Mouse (Mus musculus) C2C12 (cell line): ENCODE measurements around the gene Arhgap23. TPM values are rescaled to one million over a fixed set of nuclear protein-coding genes. Genes with fewer than 3 reads are reported as not detected.

Source experiments
- H3K27me3 ChIP-seq: one replicate; pipeline ENCODE4 v1.6.1; 2011; ENCODE audit not compliant: control insufficient read depth, insufficient read depth, insufficient read length
- H3K36me3 ChIP-seq: one replicate; pipeline ENCODE4 v1.6.1; 2011; ENCODE audit not compliant: control insufficient read depth, insufficient read depth
- H3K4me3 ChIP-seq: one replicate; pipeline ENCODE4 v1.5.1; 2011; ENCODE audit warnings: mild to moderate bottlenecking, control low read depth; ENCODE audit not compliant: poor library complexity, insufficient read depth, severe bottlenecking
- H3K79me2 ChIP-seq: one replicate; pipeline ENCODE4 v1.6.1; 2011; ENCODE audit not compliant: control insufficient read depth, insufficient read depth
- H3K79me3 ChIP-seq: one replicate; pipeline ENCODE4 v1.6.1; 2011; ENCODE audit warnings: low read depth, control low read depth
- H3ac ChIP-seq: one replicate; pipeline ENCODE3; 2011; ENCODE audit warnings: low read depth; ENCODE audit not compliant: control insufficient read depth, insufficient read length
- CEBPB ChIP-seq: IDR thresholded peaks from one replicate; pipeline ENCODE4 v1.6.1; 2011; ENCODE audit warnings: low read depth, mild to moderate bottlenecking, control low read depth, moderate library complexity
- CTCF ChIP-seq: IDR thresholded peaks from one replicate; pipeline ENCODE4 v1.5.1; 2011; ENCODE audit not compliant: control insufficient read depth, insufficient read depth, insufficient read length
- FOSL1 ChIP-seq: IDR thresholded peaks from one replicate; pipeline ENCODE4 v1.8.0; 2011; ENCODE audit warnings: mild to moderate bottlenecking, low read length; ENCODE audit not compliant: poor library complexity, insufficient read depth, severe bottlenecking
- MAX ChIP-seq: IDR thresholded peaks from one replicate; pipeline ENCODE4 v1.6.1; 2011; ENCODE audit warnings: mild to moderate bottlenecking, control low read depth
- MYOD1 ChIP-seq: IDR thresholded peaks from one replicate; pipeline ENCODE4 v1.6.1; 2011; ENCODE audit warnings: low read depth; ENCODE audit not compliant: control insufficient read depth, insufficient read length
- MYOG ChIP-seq: IDR thresholded peaks from one replicate; pipeline ENCODE4 v1.6.1; 2011; ENCODE audit not compliant: control insufficient read depth, insufficient read length; ENCODE audit errors: extremely low read depth
- USF1 ChIP-seq: IDR thresholded peaks from one replicate; pipeline ENCODE4 v1.6.1; 2011; ENCODE audit warnings: low read depth, mild to moderate bottlenecking, control low read depth, moderate library complexity
- polyA plus RNA-seq: library from polyadenylated mRNA; unstranded; fragments of >200 nt; fragmentation: generic; extraction: Trizol; gene quantifications from one replicate; pipeline ENCODE4 v1.2.1, GENCODE M21; 2012; ENCODE audit warnings: missing spikeins

Gene Arhgap23
- polyA plus RNA-seq, 1 experiment: 23.9 TPM

DNA sequence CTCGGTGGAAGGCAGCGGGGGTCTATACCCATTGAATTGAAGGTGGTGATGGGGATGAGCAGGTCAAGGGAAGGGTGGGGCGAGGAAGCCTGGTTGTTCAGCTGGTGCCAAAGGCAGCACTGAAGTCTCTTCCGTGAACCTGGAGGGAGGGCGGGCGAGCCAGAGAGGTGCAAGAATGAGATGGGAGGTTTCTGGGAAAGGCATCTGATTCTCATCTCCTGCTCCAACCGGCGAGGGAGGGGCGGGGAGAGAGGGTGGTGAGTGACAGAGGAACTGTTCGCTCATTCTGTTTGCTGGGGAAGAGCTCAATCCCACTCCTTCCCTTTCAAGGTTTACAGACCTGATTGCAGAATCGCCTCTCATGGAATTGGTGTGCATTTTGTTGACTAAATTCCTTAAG lies 21.7 kb upstream of the Arhgap23 start:
- no peaks in the 10 kb centered on the region for H3K79me3 ChIP-seq

DNA sequence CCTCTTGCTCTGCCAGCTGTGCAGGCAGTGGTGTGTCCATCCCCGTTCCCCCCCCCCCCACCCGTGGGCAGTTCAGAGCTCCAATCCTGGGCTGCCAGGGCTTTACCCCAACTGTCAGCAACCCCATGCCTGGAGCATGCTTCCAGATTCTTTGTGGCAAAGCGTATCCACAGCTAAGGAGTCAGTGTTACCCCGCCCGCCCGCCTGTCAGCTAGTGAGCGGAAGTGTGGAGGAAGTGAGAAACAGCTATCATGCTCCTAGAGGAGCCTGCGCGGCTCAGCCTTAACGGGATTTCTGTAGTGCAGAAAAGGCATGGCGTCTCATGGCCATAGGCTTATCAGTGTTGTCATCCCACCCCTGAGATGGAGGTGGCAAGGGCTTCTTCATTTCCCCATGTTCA lies 21.2 kb upstream of the Arhgap23 start:
- Histone ChIP-seq H3K36me3 (peaks cover 43% of the 10 kb centered on the region), H3K79me3 (no peaks in the 10 kb centered on the region), H3K4me3 (no peak overlapping the region), H3ac (no peak overlapping the region), H3K79me2 (no peaks in the 10 kb centered on the region), H3K27me3 (no peaks in the 10 kb centered on the region)
- TF ChIP-seq USF1 (no peak), CEBPB (no peak), MAX (no peak), MYOG (no peak)

More for the DNA sequence above, 21.7 kb upstream of the Arhgap23 start:
- Histone ChIP-seq H3ac (no peak overlapping the region), H3K79me2 (no peaks in the 10 kb centered on the region), H3K36me3 (peaks cover 43% of the 10 kb centered on the region), H3K27me3 (no peaks in the 10 kb centered on the region), H3K4me3 (no peak overlapping the region)
- TF ChIP-seq MAX (no peak), CTCF (no peak), MYOG (no peak), CEBPB (no peak), FOSL1 (no peak), MYOD1 (no peak), USF1 (no peak)

DNA sequence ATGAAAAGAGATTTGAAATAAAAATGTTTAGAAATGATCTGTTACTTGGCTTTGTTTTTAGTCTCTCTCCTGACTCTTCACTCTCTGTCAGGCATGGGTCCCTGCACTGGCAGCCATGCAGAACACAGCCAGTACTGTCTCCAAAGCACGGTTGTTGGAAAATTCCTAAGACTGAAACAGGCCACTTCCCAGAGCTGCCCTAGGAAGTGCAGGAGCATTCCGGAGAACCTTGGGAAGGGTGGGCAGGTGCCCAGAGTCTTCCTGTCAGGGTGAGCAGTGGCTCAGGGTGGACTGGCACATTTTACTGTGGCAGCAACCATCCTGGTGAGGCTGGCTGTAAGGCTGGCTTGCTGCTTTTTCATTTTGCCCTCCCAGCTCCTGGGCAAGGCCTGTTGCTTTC lies 16.8 kb upstream of the Arhgap23 start:
- TF ChIP-seq MYOG (no peak), CEBPB (no peak), MAX (no peak)
- Histone ChIP-seq H3K4me3 (no peak overlapping the region), H3ac (no peak overlapping the region), H3K27me3 (no peaks in the 10 kb centered on the region), H3K79me2 (no peaks in the 10 kb centered on the region), H3K79me3 (no peaks in the 10 kb centered on the region), H3K36me3 (peaks cover 3% of the 10 kb centered on the region)

DNA sequence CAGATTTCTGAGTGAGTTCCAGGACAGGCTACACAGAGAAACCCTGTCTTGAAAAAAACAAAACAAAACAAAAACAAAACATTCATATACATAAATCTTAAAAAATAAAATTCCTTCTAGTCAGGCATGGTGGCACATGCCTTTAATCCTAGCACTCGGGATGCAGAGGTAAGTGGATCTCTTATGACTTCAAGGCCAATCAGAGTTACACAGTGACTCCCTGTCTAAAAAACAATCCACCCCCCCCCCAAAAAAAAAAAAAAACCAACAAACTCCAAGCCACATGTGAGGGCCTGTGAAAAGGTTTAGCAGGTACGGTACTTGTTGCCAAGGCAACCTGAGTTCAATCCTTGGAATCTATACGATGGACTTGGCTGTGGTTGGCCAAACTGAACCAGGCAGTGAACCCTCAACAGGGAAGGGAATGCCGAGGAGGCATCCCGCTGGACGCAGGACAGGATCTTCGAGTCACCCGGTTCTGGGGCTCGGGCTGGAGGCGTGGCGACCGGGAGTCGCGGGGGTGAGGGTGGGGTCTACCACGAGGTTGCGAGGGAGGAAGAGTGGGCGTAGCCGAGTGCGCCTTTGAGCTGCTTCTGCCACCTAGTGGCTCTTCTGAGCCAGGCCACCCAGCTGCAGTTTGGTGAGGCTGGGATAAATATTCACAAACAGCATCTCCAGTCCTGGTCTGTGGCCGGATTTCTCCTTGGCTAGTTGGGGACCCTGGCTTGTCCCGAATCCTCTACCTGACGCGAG lies 15.2 kb upstream of the Arhgap23 start:
- Histone ChIP-seq H3K4me3 (no peak overlapping the region), H3K79me2 (no peaks in the 10 kb centered on the region), H3K79me3 (no peaks in the 10 kb centered on the region), H3ac (no peak overlapping the region), H3K36me3 (no peaks in the 10 kb centered on the region), H3K27me3 (no peaks in the 10 kb centered on the region)
- TF ChIP-seq CTCF: peak; percentile 94
- no peak for TF ChIP-seq MAX

DNA sequence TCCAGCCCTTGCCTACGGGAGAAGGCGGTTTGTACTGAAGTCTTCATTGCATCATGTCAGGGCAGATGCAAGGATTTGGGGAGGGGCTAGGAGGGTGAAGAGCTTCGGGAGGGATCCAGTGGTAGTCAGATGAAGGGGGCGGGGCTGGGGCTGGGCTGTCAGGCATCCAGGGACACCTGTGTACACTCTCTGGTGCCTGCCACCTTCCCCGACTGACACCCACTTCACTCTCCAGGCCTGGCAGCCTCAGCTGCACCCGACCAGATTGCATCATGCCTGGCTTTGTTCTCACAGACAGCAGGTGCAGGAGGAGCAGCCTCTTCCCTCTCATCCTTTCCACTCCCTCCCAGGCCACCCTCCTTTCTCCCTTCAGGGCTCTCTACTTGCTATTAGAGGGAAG lies 14.3 kb upstream of the Arhgap23 start:
- Histone ChIP-seq H3K79me3 (no peaks in the 10 kb centered on the region), H3K79me2 (no peaks in the 10 kb centered on the region), H3K4me3 (no peak overlapping the region), H3K27me3 (no peaks in the 10 kb centered on the region), H3ac (no peak overlapping the region), H3K36me3 (no peaks in the 10 kb centered on the region)
- no peak for TF ChIP-seq CTCF
- no peak for TF ChIP-seq USF1
- no peak for TF ChIP-seq MYOG
- TF ChIP-seq MYOD1: peak; percentile 53
- no peak for TF ChIP-seq FOSL1
- TF ChIP-seq MAX: no peak
- TF ChIP-seq CEBPB: peak; percentile 66

DNA sequence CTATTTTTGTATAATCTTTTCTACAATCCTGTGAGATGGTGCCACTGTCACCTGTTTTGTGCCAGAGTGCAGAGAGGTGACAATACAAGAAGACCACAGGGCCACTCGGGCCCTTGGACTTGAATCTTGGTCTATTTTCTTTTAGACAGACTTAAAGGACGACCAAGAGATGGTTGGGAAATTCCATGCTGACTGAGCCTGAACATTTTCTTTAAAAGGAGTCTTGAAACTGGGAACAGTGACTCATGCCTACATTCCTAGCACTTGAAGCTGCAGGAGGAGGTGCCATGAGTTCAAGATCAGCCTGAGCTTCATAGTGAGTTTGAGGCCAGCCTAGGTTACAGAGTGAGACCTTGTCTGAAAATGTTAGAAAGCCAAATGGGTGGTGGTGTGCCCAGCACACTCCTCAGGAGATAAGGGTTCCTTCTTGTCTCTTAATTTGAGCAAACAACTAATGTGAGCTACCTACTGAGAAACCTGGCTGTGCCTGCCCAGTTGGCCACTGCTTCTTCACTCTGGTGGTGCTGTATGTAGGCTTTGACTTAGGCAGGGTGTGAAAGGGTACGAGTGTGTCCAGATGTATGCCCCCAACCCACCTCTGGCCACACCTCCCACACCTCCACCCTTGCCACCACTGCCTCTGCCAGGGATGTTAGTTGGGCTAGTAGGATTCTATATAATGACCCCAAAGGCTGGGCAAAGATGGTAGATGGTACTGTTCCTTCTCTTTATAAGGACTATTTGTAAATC lies 13.5 kb upstream of the Arhgap23 start:
- Histone ChIP-seq H3K36me3 (no peaks in the 10 kb centered on the region), H3K27me3 (no peaks in the 10 kb centered on the region), H3ac (no peak overlapping the region), H3K79me2 (no peaks in the 10 kb centered on the region), H3K4me3 (no peak overlapping the region), H3K79me3 (no peaks in the 10 kb centered on the region)
- TF ChIP-seq FOSL1: no peak
- no peak for TF ChIP-seq MAX
- TF ChIP-seq CTCF: no peak
- TF ChIP-seq MYOD1: no peak
- no peak for TF ChIP-seq CEBPB
- TF ChIP-seq USF1: no peak
- TF ChIP-seq MYOG: no peak
